Mouse (Mus musculus): ENCODE data around the gene Vwf. TPM values are rescaled to one million over a fixed set of nuclear protein-coding genes. Genes with fewer than 3 reads are reported as not detected.

Vwf gene
- total and polyA plus RNA-seq, 3 experiments = 0.05 to 0.22 TPM; not detected in 1

GRCm38 (mm10) chr6:125661106-125661877, 114.7 kb downstream of the Vwf start:
- no peaks in the 10 kb centered on the region; the same call in 1 of the 2 replicates for H3K27me3 ChIP-seq (ENCODE audit: insufficient read depth, low read length)
- H3K4me1 ChIP-seq (ENCODE audit: insufficient read depth, low read depth, low read length) = no peaks in the 10 kb centered on the region
- peaks cover 73% of the 10 kb centered on the region for H3K9me3 ChIP-seq (replicated peaks)
- ATAC-seq (ENCODE audit: extremely low read depth, insufficient number of reproducible peaks, low FRiP score, poor library complexity, severe bottlenecking) = no peak
- H3K36me3 ChIP-seq (replicated peaks) = no peaks in the 10 kb centered on the region
- TF ChIP-seq GATA2 (IDR thresholded peaks at IDR 0.05; ENCODE audit: borderline replicate concordance, low read depth, low read length) = no peak
- TF ChIP-seq POLR2AphosphoS5 (IDR thresholded peaks at IDR 0.05; ENCODE audit: insufficient replicate concordance, low read depth, low read length) = no peak
- TF ChIP-seq TAL1 (conservative IDR thresholded peaks at IDR 0.05; ENCODE audit: low read depth, low read length) = no peak
- no peak for TF ChIP-seq GATA1 (IDR thresholded peaks at IDR 0.05; ENCODE audit: borderline replicate concordance, low read length)
- TF ChIP-seq CTCF (IDR thresholded peaks at IDR 0.05; ENCODE audit: low read depth, low read length) = no peak
- no peak for DNase-seq (ENCODE audit: low spot score)
- H3K4me3 ChIP-seq (ENCODE audit: low read depth, low read length) = no peak overlapping the region

GRCm38 (mm10) chr6:125663906-125664305, 117.3 kb downstream of the Vwf start:
- TF ChIP-seq GATA1 (IDR thresholded peaks at IDR 0.05; ENCODE audit: borderline replicate concordance, low read length) (no peak), POLR2AphosphoS5 (IDR thresholded peaks at IDR 0.05; ENCODE audit: insufficient replicate concordance, low read depth, low read length) (no peak), TAL1 (conservative IDR thresholded peaks at IDR 0.05; ENCODE audit: low read depth, low read length) (no peak), CTCF (IDR thresholded peaks at IDR 0.05; ENCODE audit: low read depth, low read length) (no peak), GATA2 (IDR thresholded peaks at IDR 0.05; ENCODE audit: borderline replicate concordance, low read depth, low read length) (no peak)
- no peaks in the 10 kb centered on the region for H3K36me3 ChIP-seq (replicated peaks)
- H3K4me3 ChIP-seq (ENCODE audit: low read depth, low read length) = no peak overlapping the region
- no peaks in the 10 kb centered on the region for H3K4me1 ChIP-seq (ENCODE audit: insufficient read depth, low read depth, low read length)
- DNase-seq (ENCODE audit: low spot score) (no peak), ATAC-seq (ENCODE audit: extremely low read depth, insufficient number of reproducible peaks, low FRiP score, poor library complexity, severe bottlenecking) (no peak)
- no peaks in the 10 kb centered on the region for H3K27me3 ChIP-seq (ENCODE audit: insufficient read depth, low read length)
- H3K9me3 ChIP-seq (replicated peaks) = peaks cover 64% of the 10 kb centered on the region

GRCm38 (mm10) chr6:125671835-125672234, 125.3 kb downstream of the Vwf start:
- TF ChIP-seq GATA1 (IDR thresholded peaks at IDR 0.05; ENCODE audit: borderline replicate concordance, low read length) (no peak), TAL1 (conservative IDR thresholded peaks at IDR 0.05; ENCODE audit: low read depth, low read length) (no peak)
- ATAC-seq (ENCODE audit: extremely low read depth, insufficient number of reproducible peaks, low FRiP score, poor library complexity, severe bottlenecking) = no peak
- peaks cover 58% of the 10 kb centered on the region for H3K9me3 ChIP-seq (replicated peaks)
- H3K4me1 ChIP-seq (ENCODE audit: insufficient read depth, low read depth, low read length) = no peaks in the 10 kb centered on the region
- no peak for DNase-seq (ENCODE audit: low spot score)
- no peaks in the 10 kb centered on the region for H3K27me3 ChIP-seq (ENCODE audit: insufficient read depth, low read length)
- no peak overlapping the region for H3K4me3 ChIP-seq (ENCODE audit: low read depth, low read length)
- no peaks in the 10 kb centered on the region for H3K36me3 ChIP-seq (replicated peaks)

- H3K27me3 ChIP-seq (ENCODE audit: insufficient read depth, low read length) = no peaks in the 10 kb centered on the region
- TF ChIP-seq GATA1 (IDR thresholded peaks at IDR 0.05; ENCODE audit: borderline replicate concordance, low read length) = no peak
- TF ChIP-seq CTCF (IDR thresholded peaks at IDR 0.05; ENCODE audit: low read depth, low read length) = no peak
- TF ChIP-seq POLR2AphosphoS5 (IDR thresholded peaks at IDR 0.05; ENCODE audit: insufficient replicate concordance, low read depth, low read length) = no peak
- TF ChIP-seq TAL1 (conservative IDR thresholded peaks at IDR 0.05; ENCODE audit: low read depth, low read length) = no peak
- no peak for TF ChIP-seq GATA2 (IDR thresholded peaks at IDR 0.05; ENCODE audit: borderline replicate concordance, low read depth, low read length)
- DNase-seq (ENCODE audit: low spot score) (no peak), ATAC-seq (ENCODE audit: extremely low read depth, insufficient number of reproducible peaks, low FRiP score, poor library complexity, severe bottlenecking) (no peak)
- H3K4me1 ChIP-seq (ENCODE audit: insufficient read depth, low read depth, low read length) = no peaks in the 10 kb centered on the region
- H3K9me3 ChIP-seq (replicated peaks) = peaks cover 79% of the 10 kb centered on the region
- H3K36me3 ChIP-seq (replicated peaks) = no peaks in the 10 kb centered on the region
- no peak overlapping the region for H3K4me3 ChIP-seq (ENCODE audit: low read depth, low read length)
Measured at GRCm38 (mm10) chr6:125678492-125678891, 131.9 kb downstream of the Vwf start.

GRCm38 (mm10) chr6:125680613-125681012, 134.0 kb downstream of the Vwf start:
- no peaks in the 10 kb centered on the region for H3K36me3 ChIP-seq (replicated peaks)
- H3K4me3 ChIP-seq (ENCODE audit: low read depth, low read length) = no peak overlapping the region
- H3K9me3 ChIP-seq (replicated peaks) = peaks cover 71% of the 10 kb centered on the region
- no peaks in the 10 kb centered on the region for H3K4me1 ChIP-seq (ENCODE audit: insufficient read depth, low read depth, low read length)
- DNase-seq (ENCODE audit: low spot score) = no peak
- no peak for ATAC-seq (ENCODE audit: extremely low read depth, insufficient number of reproducible peaks, low FRiP score, poor library complexity, severe bottlenecking)
- H3K27me3 ChIP-seq (ENCODE audit: insufficient read depth, low read length) = no peaks in the 10 kb centered on the region
- TF ChIP-seq TAL1 (conservative IDR thresholded peaks at IDR 0.05; ENCODE audit: low read depth, low read length) (no peak), CTCF (IDR thresholded peaks at IDR 0.05; ENCODE audit: low read depth, low read length) (no peak), POLR2AphosphoS5 (IDR thresholded peaks at IDR 0.05; ENCODE audit: insufficient replicate concordance, low read depth, low read length) (no peak), GATA1 (IDR thresholded peaks at IDR 0.05; ENCODE audit: borderline replicate concordance, low read length) (no peak), GATA2 (IDR thresholded peaks at IDR 0.05; ENCODE audit: borderline replicate concordance, low read depth, low read length) (no peak)

- no peaks in the 10 kb centered on the region for H3K36me3 ChIP-seq (replicated peaks)
- DNase-seq (ENCODE audit: low spot score) (no peak), ATAC-seq (ENCODE audit: extremely low read depth, insufficient number of reproducible peaks, low FRiP score, poor library complexity, severe bottlenecking) (no peak)
- no peaks in the 10 kb centered on the region for H3K27me3 ChIP-seq (ENCODE audit: insufficient read depth, low read length)
- no peaks in the 10 kb centered on the region for H3K4me1 ChIP-seq (ENCODE audit: insufficient read depth, low read depth, low read length)
- H3K4me3 ChIP-seq (ENCODE audit: low read depth, low read length) = no peak overlapping the region
- peaks cover 71% of the 10 kb centered on the region for H3K9me3 ChIP-seq (replicated peaks)
- TF ChIP-seq POLR2AphosphoS5 (IDR thresholded peaks at IDR 0.05; ENCODE audit: insufficient replicate concordance, low read depth, low read length) (no peak), CTCF (IDR thresholded peaks at IDR 0.05; ENCODE audit: low read depth, low read length) (no peak), GATA2 (IDR thresholded peaks at IDR 0.05; ENCODE audit: borderline replicate concordance, low read depth, low read length) (no peak), GATA1 (IDR thresholded peaks at IDR 0.05; ENCODE audit: borderline replicate concordance, low read length) (no peak), TAL1 (conservative IDR thresholded peaks at IDR 0.05; ENCODE audit: low read depth, low read length) (no peak)
Measured at GRCm38 (mm10) chr6:125685420-125685819, 138.8 kb downstream of the Vwf start.
